Mouse (Mus musculus) intestine, postnatal 0 days (tissue): ENCODE data around the gene Lhfp. TPM values are rescaled to one million over a fixed set of nuclear protein-coding genes. Genes with fewer than 3 reads are reported as not detected.

Experiments used
- ATAC-seq: fragments of 200-750 bp; cut with Nextera tagmentation; 2 replicates; pipeline ENCODE4 v1.8.0; 2017; ENCODE audit warnings: mild to moderate bottlenecking, moderate TSS enrichment, moderate library complexity
- H3K27ac ChIP-seq: fragments of 300-500 bp; sonication (generic); 2 replicates; pipeline ENCODE4 v1.5.1; 2014; ENCODE audit warnings: mild to moderate bottlenecking, low read depth, low read length, moderate library complexity
- H3K27me3 ChIP-seq: fragments of 300-500 bp; sonication (generic); replicated peaks from 2 replicates; pipeline ENCODE4 v1.6.1; 2014; ENCODE audit warnings: low read length, mixed read lengths; ENCODE audit not compliant: control insufficient read depth, insufficient read depth
- H3K36me3 ChIP-seq: fragments of 300-500 bp; sonication (generic); 2 replicates; pipeline ENCODE4 v1.6.1; 2014; ENCODE audit warnings: mild to moderate bottlenecking, moderate library complexity; ENCODE audit not compliant: control insufficient read depth, insufficient read depth
- H3K4me1 ChIP-seq: fragments of 300-500 bp; sonication (generic); replicated peaks from 2 replicates; pipeline ENCODE4 v1.6.1; 2014; ENCODE audit warnings: antibody characterized with exemption, low read length, mixed read lengths; ENCODE audit not compliant: control insufficient read depth, insufficient read depth
- H3K4me2 ChIP-seq: fragments of 300-500 bp; sonication (generic); replicated peaks from 2 replicates; pipeline ENCODE4 v1.6.1; 2014; ENCODE audit warnings: low read depth, mild to moderate bottlenecking, moderate library complexity
- H3K4me3 ChIP-seq: fragments of 300-500 bp; sonication (generic); 2 replicates; pipeline ENCODE4 v1.5.1; 2014; ENCODE audit warnings: low read depth, low read length
- H3K9ac ChIP-seq: fragments of 300-500 bp; sonication (generic); 2 replicates; pipeline ENCODE4 v1.6.1; 2014; ENCODE audit warnings: mild to moderate bottlenecking, low read depth, low read length
- H3K9me3 ChIP-seq: fragments of 300-500 bp; sonication (generic); 2 replicates; pipeline ENCODE4 v1.6.1; 2016; ENCODE audit warnings: mixed run types; ENCODE audit not compliant: control insufficient read depth
- CTCF ChIP-seq: sonication (generic); IDR thresholded peaks from 2 replicates; pipeline ENCODE4 v1.5.1; 2016; ENCODE audit warnings: low read depth, mild to moderate bottlenecking, control low read depth, antibody characterized with exemption, moderate library complexity
- WGBS: fragments of 180-500 bp; shearing (Covaris S2); extraction: QIAGEN DNeasy Blood & Tissue Kit; methylation state at CpG from one replicate; pipeline ENCODE4 v1.1.7; 2014; 5-methylcytosine and 5-hydroxymethylcytosine counted together
- polyA plus RNA-seq: library from polyadenylated mRNA; unstranded; fragments of >200 nt; fragmentation: Nextera tagmentation; extraction: Ambion mirVana; gene quantifications from 2 replicates; pipeline ENCODE4 v1.2.1, GENCODE M21; 2015

The Lhfp gene
- polyA plus RNA-seq, 1 experiment from 2014 or later: 30.2 TPM

DNA sequence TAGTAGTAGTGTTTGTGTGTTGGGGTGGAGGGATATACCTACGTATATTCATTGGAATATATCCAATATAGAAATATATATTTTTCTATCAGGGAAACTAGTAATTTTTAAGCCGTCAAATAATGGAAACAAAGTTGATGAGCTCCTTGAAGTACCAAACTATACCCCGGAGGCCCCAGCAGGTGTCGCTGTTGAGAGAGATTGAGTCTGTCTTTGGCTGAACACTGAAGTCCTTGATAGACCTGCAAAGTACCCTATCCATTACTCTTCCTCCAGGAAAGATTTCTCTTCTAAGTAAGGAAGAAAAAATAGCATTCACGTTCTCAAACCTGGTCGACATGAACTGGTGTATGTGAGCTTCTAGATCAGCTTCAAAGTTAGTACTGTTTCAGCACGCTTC is 12.3 kb upstream of the Lhfp start:
- Histone ChIP-seq H3K9ac (no peak overlapping the region), H3K4me3 (no peak overlapping the region), H3K27ac (no peak overlapping the region), H3K9me3 (no peaks in the 10 kb centered on the region), H3K4me2 (no peak overlapping the region), H3K36me3 (no peaks in the 10 kb centered on the region), H3K27me3 (no peaks in the 10 kb centered on the region), H3K4me1 (no peaks in the 10 kb centered on the region)
- TF ChIP-seq CTCF: peak; percentile 80
- WGBS: 19% methylated on average over 7 of the region's 7 CpGs
- no peak for ATAC-seq

DNA sequence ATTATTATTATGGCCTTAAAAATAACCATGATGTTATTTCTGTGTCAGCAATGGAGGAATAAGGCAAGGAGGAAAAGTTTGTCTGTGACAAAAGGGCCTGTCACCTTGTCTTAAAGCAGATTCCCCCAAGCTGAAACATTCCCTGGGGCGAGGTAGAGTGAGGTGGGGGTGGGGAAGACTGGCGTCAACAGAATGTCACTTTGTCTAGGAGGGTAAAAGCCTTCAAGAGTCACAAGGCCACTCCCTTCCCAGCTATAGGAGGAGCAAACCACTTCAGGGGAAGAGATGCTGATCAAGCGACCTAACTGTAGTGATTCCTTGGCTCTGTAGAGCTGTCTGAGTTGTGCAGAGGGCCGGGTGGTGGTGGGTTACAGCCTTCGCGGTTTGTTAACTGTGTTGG is 9.7 kb upstream of the Lhfp start:
- H3K9me3 ChIP-seq: no peaks in the 10 kb centered on the region
- H3K4me3 ChIP-seq: no peak overlapping the region
- ATAC-seq: no peak
- WGBS: 43% methylated on average over 6 of the region's 6 CpGs
- no peak for TF ChIP-seq CTCF
- no peaks in the 10 kb centered on the region for H3K36me3 ChIP-seq
- no peaks in the 10 kb centered on the region for H3K27me3 ChIP-seq
- H3K4me2 ChIP-seq: no peak overlapping the region
- H3K9ac ChIP-seq: no peak overlapping the region
- H3K4me1 ChIP-seq: no peaks in the 10 kb centered on the region
- no peak overlapping the region for H3K27ac ChIP-seq

DNA sequence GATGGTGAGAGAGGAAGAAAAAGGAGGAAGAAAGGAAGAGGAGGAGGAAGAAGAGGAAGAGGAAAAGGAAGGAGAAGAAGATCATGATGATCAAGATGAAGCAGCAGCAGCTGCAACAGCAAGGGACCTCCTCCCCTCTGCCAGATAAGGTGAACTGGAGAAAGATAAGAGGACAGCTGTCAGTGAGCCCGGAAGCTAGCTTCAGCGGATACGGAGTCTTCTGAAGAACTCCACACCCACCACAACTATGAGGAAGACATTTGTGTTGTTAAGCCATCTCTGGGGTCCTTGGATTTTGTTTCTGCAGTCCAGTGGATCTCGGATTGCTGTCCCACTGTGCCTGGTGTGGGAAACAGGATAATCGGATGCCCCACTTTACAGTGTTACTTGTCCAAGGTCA is 8.9 kb upstream of the Lhfp start:
- Histone ChIP-seq H3K9ac (no peak overlapping the region), H3K36me3 (no peaks in the 10 kb centered on the region), H3K4me1 (no peaks in the 10 kb centered on the region), H3K27ac (no peak overlapping the region), H3K27me3 (no peaks in the 10 kb centered on the region), H3K9me3 (no peaks in the 10 kb centered on the region), H3K4me2 (no peak overlapping the region), H3K4me3 (no peak overlapping the region)
- WGBS: 22% methylated on average over 5 of the region's 5 CpGs
- no peak for ATAC-seq
- TF ChIP-seq CTCF: no peak

DNA sequence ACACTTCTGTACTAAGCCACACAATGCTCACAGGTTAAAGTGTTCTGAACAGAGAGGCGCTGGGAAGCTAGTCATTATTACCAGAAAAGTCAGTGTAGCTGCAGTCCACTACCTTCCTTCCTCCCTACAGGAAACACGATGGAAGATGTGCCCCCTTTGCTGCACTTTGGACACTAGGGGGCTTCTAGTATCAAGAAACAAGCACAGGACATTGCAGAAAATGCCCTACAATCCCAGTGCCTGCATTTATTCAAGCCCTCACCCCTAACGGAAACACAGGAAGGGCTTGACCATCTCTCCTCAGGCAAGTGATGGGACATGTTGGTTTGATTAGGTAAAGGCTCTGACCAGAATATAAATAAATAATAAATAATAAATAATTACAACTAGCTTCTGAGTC is 7.9 kb upstream of the Lhfp start:
- TF ChIP-seq CTCF: peak; percentile 74
- 27% methylated on average over 3 of the region's 3 CpGs for WGBS
- H3K4me2 ChIP-seq: no peak overlapping the region
- no peak overlapping the region for H3K4me3 ChIP-seq
- H3K36me3 ChIP-seq: no peaks in the 10 kb centered on the region
- no peak overlapping the region for H3K27ac ChIP-seq
- H3K9ac ChIP-seq: no peak overlapping the region
- H3K4me1 ChIP-seq: no peaks in the 10 kb centered on the region
- no peak for ATAC-seq
- no peaks in the 10 kb centered on the region for H3K9me3 ChIP-seq
- H3K27me3 ChIP-seq: no peaks in the 10 kb centered on the region

DNA sequence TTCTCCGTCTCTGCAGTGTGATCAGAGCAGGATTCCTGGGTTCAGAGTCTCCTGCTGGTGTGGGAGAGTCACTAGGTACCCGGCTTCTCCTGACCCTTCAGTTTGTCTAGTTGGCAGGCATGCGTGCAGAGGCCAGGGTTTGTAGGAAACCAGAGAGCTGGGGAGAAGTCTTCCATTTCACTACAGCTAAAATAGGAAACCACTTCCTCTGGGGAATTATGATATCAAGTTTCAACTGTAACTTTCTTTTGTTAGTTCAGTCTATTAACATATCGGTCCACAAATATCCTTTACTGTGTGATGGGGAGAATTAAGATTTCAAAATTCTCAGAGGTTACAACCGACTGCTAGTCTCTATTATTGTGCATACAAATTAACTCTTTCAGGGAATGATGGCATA is 5.3 kb upstream of the Lhfp start:
- H3K4me2 ChIP-seq: no peak overlapping the region
- H3K36me3 ChIP-seq: no peaks in the 10 kb centered on the region
- WGBS: 72% methylated on average over 5 of the region's 5 CpGs
- TF ChIP-seq CTCF: no peak
- H3K4me1 ChIP-seq: no peaks in the 10 kb centered on the region
- H3K9ac ChIP-seq: no peak overlapping the region
- H3K9me3 ChIP-seq: no peaks in the 10 kb centered on the region
- H3K4me3 ChIP-seq: no peak overlapping the region
- no peak overlapping the region for H3K27ac ChIP-seq
- peaks cover 7% of the 10 kb centered on the region; the same call in 1 of the 2 replicates for H3K27me3 ChIP-seq
- ATAC-seq: no peak

DNA sequence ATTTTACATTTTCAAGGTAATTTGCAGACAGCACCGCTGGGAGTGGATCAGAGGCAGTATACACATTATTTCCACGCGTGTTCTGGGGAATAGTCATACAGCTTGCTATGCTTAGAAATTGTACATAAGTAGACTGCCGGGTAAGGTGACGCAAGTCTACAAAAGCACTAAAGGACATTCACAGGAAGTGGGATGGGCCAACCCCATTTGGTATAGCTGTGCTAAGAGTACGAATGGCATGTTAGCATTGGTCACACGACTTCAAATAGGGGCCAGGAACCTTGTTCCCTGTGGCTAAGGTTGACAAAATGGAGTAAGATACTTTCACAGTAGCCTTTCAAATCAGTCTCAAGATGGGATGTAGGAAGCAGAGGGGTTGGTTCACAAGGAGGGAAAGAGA is 4.4 kb upstream of the Lhfp start:
- no peak for TF ChIP-seq CTCF
- Histone ChIP-seq H3K4me1 (no peaks in the 10 kb centered on the region), H3K36me3 (no peaks in the 10 kb centered on the region), H3K9ac (no peak overlapping the region), H3K27me3 (peaks cover 15% of the 10 kb centered on the region), H3K4me3 (no peak overlapping the region), H3K9me3 (no peaks in the 10 kb centered on the region), H3K27ac (no peak overlapping the region), H3K4me2 (no peak overlapping the region)
- ATAC-seq: no peak
- 78% methylated on average over 7 of the region's 7 CpGs for WGBS

DNA sequence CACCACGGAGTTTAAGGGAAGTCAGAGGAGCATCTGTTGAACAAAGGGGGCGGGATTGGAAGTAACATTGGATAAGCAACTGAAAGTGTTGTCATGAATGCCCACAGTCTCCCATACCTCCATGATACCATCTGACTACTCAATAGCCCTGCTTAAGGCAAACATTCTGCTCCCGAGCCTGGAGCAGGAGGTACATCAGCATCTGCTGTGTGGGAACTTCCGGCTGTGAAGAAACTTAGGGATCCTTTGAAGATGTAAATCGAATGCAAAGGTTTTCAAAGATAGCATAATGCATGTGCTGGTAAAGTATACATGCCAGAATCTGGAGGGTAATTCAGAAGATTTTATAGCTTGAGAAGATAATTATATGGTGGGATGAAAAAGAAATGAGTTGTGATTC is 2.4 kb upstream of the Lhfp start:
- WGBS: 67% methylated on average over 5 of the region's 5 CpGs
- Histone ChIP-seq H3K9ac (no peak overlapping the region; the same call in 1 of the 2 replicates), H3K9me3 (no peaks in the 10 kb centered on the region), H3K36me3 (no peaks in the 10 kb centered on the region), H3K4me3 (no peak overlapping the region), H3K27me3 (peaks cover 31% of the 10 kb centered on the region), H3K27ac (no peak overlapping the region), H3K4me1 (no peaks in the 10 kb centered on the region), H3K4me2 (no peak overlapping the region)
- no peak for TF ChIP-seq CTCF
- no peak for ATAC-seq
